ENCODE assay signal across 8 mouse cellular contexts in the genomic region with DNA sequence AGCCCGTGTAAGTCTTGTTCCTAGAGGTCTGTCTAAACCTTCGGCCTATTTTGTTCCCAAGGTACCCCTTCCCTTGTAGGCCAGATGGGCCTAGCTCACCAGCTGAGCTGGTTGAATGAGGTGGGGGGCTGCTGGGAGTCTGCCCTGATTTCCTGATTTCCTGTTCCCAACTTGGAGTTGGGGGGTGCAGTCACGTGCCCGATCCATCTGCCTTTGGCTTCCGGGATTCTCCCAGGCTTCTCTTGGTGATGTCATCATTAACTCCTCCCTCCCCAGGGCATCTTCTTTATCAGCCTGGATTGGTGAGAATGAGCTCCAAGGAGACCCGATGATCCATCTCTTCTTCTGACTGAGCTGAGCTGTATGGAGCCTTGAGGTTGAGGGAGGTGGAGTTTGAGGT. TPM values are rescaled to one million over a fixed set of nuclear protein-coding genes. Genes with fewer than 3 reads are reported as not detected.
DNase-seq lines count a peak whose midpoint lies in the region; ATAC-seq and TF ChIP-seq lines count a peak whose summit lies in the region.

No protein-coding gene starts in this region.

- WGBS in forebrain, embryonic 15.5 days = 32% methylated on average over 6 of the region's 6 CpGs
- 31% methylated on average over 6 of the region's 6 CpGs for WGBS in lung, embryonic 16.5 days
- WGBS in thymus, adult 2 months = 91% methylated on average over 6 of the region's 6 CpGs

- no peak for TF ChIP-seq POLR2A in thymus, adult 2 months (IDR thresholded peaks at IDR 0.05; ENCODE audit: control insufficient read depth, extremely low read depth, insufficient read depth, low read length, poor library complexity)

- intact Hi-C loops in heart, postnatal 36 days (cut with DNase I) = no loop called here

- peaks cover 39% of the 10 kb centered on the region for H3K36me3 ChIP-seq in forebrain, embryonic 15.5 days
- peaks cover 9% of the 10 kb centered on the region; the same call in 1 of the 2 replicates for H3K36me3 ChIP-seq in lung, embryonic 16.5 days (ENCODE audit: control insufficient read depth, insufficient read depth, low read length)
- peaks cover 16% of the 10 kb centered on the region for H3K36me3 ChIP-seq in thymus, adult 2 months (ENCODE audit: control insufficient read depth, insufficient read depth, low read length)

- no peak for TF ChIP-seq CTCF in thymus, adult 2 months (IDR thresholded peaks at IDR 0.05; ENCODE audit: borderline replicate concordance, control insufficient read depth, extremely low read depth, insufficient read depth, low read length, poor library complexity)

- no peak for ATAC-seq in forebrain, embryonic 15.5 days (replicated peaks)
- no peak for ATAC-seq in lung, embryonic 16.5 days (ENCODE audit: low read depth)

- H3K4me1 ChIP-seq in forebrain, embryonic 15.5 days = peaks cover 43% of the 10 kb centered on the region
- H3K4me1 ChIP-seq in lung, embryonic 16.5 days (replicated peaks; ENCODE audit: control insufficient read depth, insufficient read depth, low read length) = peaks cover 37% of the 10 kb centered on the region
- H3K4me1 ChIP-seq in thymus, adult 2 months (replicated peaks; ENCODE audit: control insufficient read depth, insufficient read depth, low read length) = peaks cover 32% of the 10 kb centered on the region

- H3K4me2 ChIP-seq in forebrain, embryonic 15.5 days (replicated peaks) = peak overlapping the region; percentile 95
- H3K4me2 ChIP-seq in lung, embryonic 16.5 days (ENCODE audit: low read depth, low read length) = peak overlapping the region; percentile 32

- peak overlapping the region; percentile 98; the same call in 1 of the 2 replicates for H3K9ac ChIP-seq in forebrain, embryonic 15.5 days (replicated peaks)
- H3K9ac ChIP-seq in lung, embryonic 16.5 days (ENCODE audit: low read length) = no peak overlapping the region

- H3K4me3 ChIP-seq in forebrain, embryonic 15.5 days = peak overlapping the region; percentile 100
- H3K4me3 ChIP-seq in lung, embryonic 16.5 days (ENCODE audit: low read length) = no peak overlapping the region
- H3K4me3 ChIP-seq in thymus, adult 2 months (ENCODE audit: control insufficient read depth, insufficient read depth, low read length) = no peak overlapping the region

- no peaks in the 10 kb centered on the region for H3K9me3 ChIP-seq in forebrain, embryonic 15.5 days
- H3K9me3 ChIP-seq in lung, embryonic 16.5 days (ENCODE audit: control insufficient read depth, low read length) = no peaks in the 10 kb centered on the region

- no peaks in the 10 kb centered on the region for H3K27me3 ChIP-seq in forebrain, embryonic 15.5 days
- no peaks in the 10 kb centered on the region for H3K27me3 ChIP-seq in lung, embryonic 16.5 days (ENCODE audit: control insufficient read depth, insufficient read depth, low read depth, low read length)
- H3K27me3 ChIP-seq in thymus, adult 2 months (ENCODE audit: control insufficient read depth, insufficient read depth, low read length) = no peaks in the 10 kb centered on the region

- DNase-seq in B cell, adult 2 months = peak; percentile 0
- DNase-seq in adrenal gland, postnatal 14 days = peak; percentile 77
- DNase-seq in heart, postnatal 36 days = peak; percentile 63 to 64
- peak; percentile 75 to 79 for DNase-seq in layer of hippocampus, adult 8-10 months (ENCODE audit: low spot score in 2 of 2)
- DNase-seq in right cerebral cortex, postnatal 25 days = peak; percentile 80
- no peak for DNase-seq in thymus, adult 2 months

- peak overlapping the region; percentile 46 for H3K27ac ChIP-seq in forebrain, embryonic 15.5 days (replicated peaks)
- H3K27ac ChIP-seq in lung, embryonic 16.5 days (ENCODE audit: low read length) = no peak overlapping the region
- no peak overlapping the region for H3K27ac ChIP-seq in thymus, adult 2 months (ENCODE audit: control insufficient read depth, insufficient read depth, low read length)

RNA-seq across cellular contexts. Expression of a gene that starts 3.6 kb away (rescaled TPM):
- total RNA-seq in adrenal gland, postnatal 14 days (2021) = 20.3 and 25.6 TPM in 2 replicates
- 82.2 and 84.5 TPM in 2 replicates for polyA plus RNA-seq in forebrain, embryonic 15.5 days (2015; fragmentation: Nextera tagmentation; extraction: Ambion mirVana)
- 10 to 100 TPM; 12.0 to 12.2 TPM for total RNA-seq in heart, postnatal 36 days (2021)
- 100 to 1,000 TPM; 116 to 124 (median 120) TPM for total RNA-seq in layer of hippocampus, adult 8-10 months (2022)
- 17.5 and 20.0 TPM in 2 replicates for polyA plus RNA-seq in lung, embryonic 16.5 days (2015; fragmentation: Nextera tagmentation; extraction: Ambion mirVana)
- polyA plus RNA-seq in thymus, adult 2 months (2012; rRNA removed) = 77.6 and 86.1 TPM in 2 replicates

RNA-seq across cellular contexts. Expression of a gene that starts 3.6 kb away (rescaled TPM):
- total RNA-seq in adrenal gland, postnatal 14 days (2021) = 30.8 and 33.9 TPM in 2 replicates
- 61.5 and 64.8 TPM in 2 replicates for polyA plus RNA-seq in forebrain, embryonic 15.5 days (2015; fragmentation: Nextera tagmentation; extraction: Ambion mirVana)
- 10 to 100 TPM; 12.7 to 13.1 TPM for total RNA-seq in heart, postnatal 36 days (2021)
- total RNA-seq in layer of hippocampus, adult 8-10 months (2022) = 10 to 100 TPM; 54.8 to 64.2 (median 57.7) TPM
- polyA plus RNA-seq in lung, embryonic 16.5 days (2015; fragmentation: Nextera tagmentation; extraction: Ambion mirVana) = 39.7 and 43.2 TPM in 2 replicates
- polyA plus RNA-seq in thymus, adult 2 months (2012; rRNA removed) = 83.2 and 91.1 TPM in 2 replicates

RNA-seq across cellular contexts. Expression of a gene that starts 25.9 kb away (rescaled TPM):
- 26.4 and 32.5 TPM in 2 replicates for total RNA-seq in adrenal gland, postnatal 14 days (2021)
- polyA plus RNA-seq in forebrain, embryonic 15.5 days (2015; fragmentation: Nextera tagmentation; extraction: Ambion mirVana) = 90.6 and 99.9 TPM in 2 replicates
- total RNA-seq in heart, postnatal 36 days (2021) = 10 to 100 TPM; 15.7 to 18.8 TPM
- 10 to 100 TPM; 30.5 to 40.2 (median 35.9) TPM for total RNA-seq in layer of hippocampus, adult 8-10 months (2022)
- 74.2 and 75.8 TPM in 2 replicates for polyA plus RNA-seq in lung, embryonic 16.5 days (2015; fragmentation: Nextera tagmentation; extraction: Ambion mirVana)
- polyA plus RNA-seq in thymus, adult 2 months (2012; rRNA removed) = 107 and 108 TPM in 2 replicates

RNA-seq across cellular contexts. Expression of a gene that starts 26.0 kb away (rescaled TPM):
- 18.4 and 21.6 TPM in 2 replicates for total RNA-seq in adrenal gland, postnatal 14 days (2021)
- 20.5 and 22.9 TPM in 2 replicates for polyA plus RNA-seq in forebrain, embryonic 15.5 days (2015; fragmentation: Nextera tagmentation; extraction: Ambion mirVana)
- 10 to 100 TPM in 1 of 2 experiments, 1 to 10 TPM in 1; 9.5 to 11.7 TPM for total RNA-seq in heart, postnatal 36 days (2021)
- 10 to 100 TPM; 27.8 to 41.9 (median 29.5) TPM for total RNA-seq in layer of hippocampus, adult 8-10 months (2022)
- 15.6 and 16.4 TPM in 2 replicates for polyA plus RNA-seq in lung, embryonic 16.5 days (2015; fragmentation: Nextera tagmentation; extraction: Ambion mirVana)
- 31.9 and 32.2 TPM in 2 replicates for polyA plus RNA-seq in thymus, adult 2 months (2012; rRNA removed)

RNA-seq across cellular contexts. Expression of a gene that starts 32.1 kb away (rescaled TPM):
- 0.19 and 0.56 TPM in 2 replicates for total RNA-seq in adrenal gland, postnatal 14 days (2021)
- polyA plus RNA-seq in forebrain, embryonic 15.5 days (2015; fragmentation: Nextera tagmentation; extraction: Ambion mirVana) = 0.64 and 0.73 TPM in 2 replicates
- under 1 TPM; 0.27 to 0.28 TPM for total RNA-seq in heart, postnatal 36 days (2021)
- under 1 TPM; 0.25 to 0.32 (median 0.31) TPM for total RNA-seq in layer of hippocampus, adult 8-10 months (2022)
- polyA plus RNA-seq in lung, embryonic 16.5 days (2015; fragmentation: Nextera tagmentation; extraction: Ambion mirVana) = 0.24 and 0.30 TPM in 2 replicates
- polyA plus RNA-seq in thymus, adult 2 months (2012; rRNA removed) = 2.7 and 3.0 TPM in 2 replicates
